Mouse (Mus musculus) neural tube, embryonic 13.5 days (tissue): ENCODE data around the gene Zbtb22. TPM values are rescaled to one million over a fixed set of nuclear protein-coding genes. Genes with fewer than 3 reads are reported as not detected.
"Not testable (repeated sequence)": the region's sequence is repeated elsewhere in the genome, so short reads cannot be mapped to it uniquely, and the experiment has no call there.

Source experiments
- ATAC-seq: fragments of 200-750 bp; cut with Nextera tagmentation; 2 replicates; pipeline ENCODE4 v1.8.0; 2017; ENCODE audit warnings: low read depth, mild to moderate bottlenecking, moderate TSS enrichment, moderate library complexity
- H3K27ac ChIP-seq: fragments of 300-500 bp; sonication (generic); replicated peaks from 2 replicates; pipeline ENCODE4 v1.5.1; 2015; ENCODE audit warnings: moderate library complexity, mild to moderate bottlenecking, inconsistent platforms
- H3K27me3 ChIP-seq: fragments of 300-500 bp; sonication (generic); 2 replicates; pipeline ENCODE4 v1.6.1; 2015; ENCODE audit warnings: mild to moderate bottlenecking, inconsistent platforms
- H3K36me3 ChIP-seq: fragments of 300-500 bp; sonication (generic); 2 replicates; pipeline ENCODE4 v1.6.1; 2015; ENCODE audit warnings: mild to moderate bottlenecking, inconsistent platforms
- H3K4me1 ChIP-seq: fragments of 300-500 bp; sonication (generic); replicated peaks from 2 replicates; pipeline ENCODE4 v1.6.1; 2015; ENCODE audit warnings: inconsistent platforms
- H3K4me2 ChIP-seq: fragments of 300-500 bp; sonication (generic); 2 replicates; pipeline ENCODE4 v1.6.1; 2015; ENCODE audit warnings: inconsistent platforms, mild to moderate bottlenecking, moderate library complexity
- H3K4me3 ChIP-seq: fragments of 300-500 bp; sonication (generic); 2 replicates; pipeline ENCODE4 v1.5.1; 2015; ENCODE audit warnings: mild to moderate bottlenecking, inconsistent platforms
- H3K9ac ChIP-seq: fragments of 300-500 bp; sonication (generic); 2 replicates; pipeline ENCODE4 v1.6.1; 2015; ENCODE audit warnings: moderate library complexity, mild to moderate bottlenecking, inconsistent platforms
- H3K9me3 ChIP-seq: fragments of 300-500 bp; sonication (generic); 2 replicates; pipeline ENCODE4 v1.6.1; 2016; ENCODE audit warnings: inconsistent platforms
- WGBS: fragments of 180-500 bp; shearing (Covaris S2); methylation state at CpG from one replicate; pipeline ENCODE4 v1.1.7; 2015; 5-methylcytosine and 5-hydroxymethylcytosine counted together
- polyA plus RNA-seq: library from polyadenylated mRNA; unstranded; fragments of >200 nt; fragmentation: Nextera tagmentation; extraction: Ambion mirVana; gene quantifications from 2 replicates; pipeline ENCODE4 v1.2.1, GENCODE M21; 2015

Zbtb22 gene
- polyA plus RNA-seq = 17.3 and 17.7 TPM in 2 replicates

DNA sequence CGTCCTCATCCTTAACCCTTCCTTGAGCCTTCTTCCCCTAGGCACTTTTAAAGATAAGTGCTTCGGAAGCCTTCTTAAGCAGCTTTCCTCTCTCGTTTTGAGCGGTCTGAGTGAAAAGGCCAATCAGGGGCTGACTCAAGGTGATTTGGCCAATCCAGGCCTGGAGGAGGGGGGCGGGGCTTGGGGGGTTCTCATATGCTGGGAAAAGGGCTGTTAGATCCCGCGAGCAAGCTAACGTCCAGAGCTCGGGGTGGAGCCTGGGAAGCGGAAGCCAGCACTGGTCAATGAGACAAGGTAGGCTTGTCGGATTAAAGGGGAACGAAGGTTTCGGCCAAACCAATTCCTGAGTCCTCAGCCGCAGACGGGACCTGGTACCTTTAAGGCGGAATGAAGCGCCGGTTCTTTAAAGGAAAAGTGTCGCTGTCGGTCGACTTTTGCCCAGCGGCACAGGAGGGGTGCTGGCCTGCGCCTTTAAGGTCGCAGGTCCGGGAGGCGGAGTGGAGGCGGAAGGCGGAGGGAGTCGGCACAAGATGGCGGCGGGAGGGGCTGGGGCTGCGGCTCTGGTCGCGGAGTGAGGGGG is at the start of gene Zbtb22, which contains the start of gene Tapbp:
TSS of gene Zbtb22 (plus strand) at position 234 of the 580 bp plus-strand sequence.
TSS of gene Tapbp (plus strand) at position 229 of the 580 bp plus-strand sequence.
- WGBS = under 1% methylated on average over 33 of the region's 34 CpGs
- peaks cover 78% of the 10 kb centered on the region for H3K4me1 ChIP-seq
- no peaks in the 10 kb centered on the region for H3K27me3 ChIP-seq
- peak; percentile 88 for ATAC-seq
- H3K9ac ChIP-seq = peak within 1 kb of the TSS; percentile 70
- peak within 1 kb of the TSS; percentile 85 for H3K27ac ChIP-seq
- peaks cover 56% of the 10 kb centered on the region for H3K36me3 ChIP-seq
- H3K9me3 ChIP-seq = no peaks in the 10 kb centered on the region
- H3K4me2 ChIP-seq = peak within 1 kb of the TSS; percentile 66
- H3K4me3 ChIP-seq = peak within 1 kb of the TSS; percentile 51

GRCm38 (mm10) chr17:33873537-33873936 is 42.2 kb upstream of the Zbtb22 start, which contains the start of gene Gm7029:
TSS of gene Gm7029 (plus strand) at chr17:33873837.
- not testable (repeated sequence) for H3K9ac ChIP-seq, H3K36me3 ChIP-seq, H3K4me3 ChIP-seq, H3K4me2 ChIP-seq, H3K27ac ChIP-seq, H3K27me3 ChIP-seq, H3K4me1 ChIP-seq, H3K9me3 ChIP-seq, ATAC-seq
- WGBS = 78% methylated on average over 4 of the region's 12 CpGs

- H3K4me3 ChIP-seq = no peak overlapping the region
- WGBS = 87% methylated on average over 11 of the region's 11 CpGs
- no peaks in the 10 kb centered on the region for H3K4me1 ChIP-seq
- H3K9me3 ChIP-seq = no peaks in the 10 kb centered on the region
- no peak overlapping the region for H3K9ac ChIP-seq
- ATAC-seq = no peak
- no peaks in the 10 kb centered on the region for H3K27me3 ChIP-seq
- peaks cover 7% of the 10 kb centered on the region; the same call in 1 of the 2 replicates for H3K36me3 ChIP-seq
- no peak overlapping the region for H3K27ac ChIP-seq
- H3K4me2 ChIP-seq = no peak overlapping the region
Observed at GRCm38 (mm10) chr17:33874411-33874810, 41.3 kb upstream of the Zbtb22 start.

- H3K4me2 ChIP-seq, H3K9me3 ChIP-seq, H3K4me1 ChIP-seq, H3K4me3 ChIP-seq, H3K9ac ChIP-seq, H3K27ac ChIP-seq, H3K27me3 ChIP-seq, ATAC-seq: not testable (repeated sequence)
- WGBS = 80% methylated on average over 5 of the region's 5 CpGs
- H3K36me3 ChIP-seq = peaks cover 10% of the 10 kb centered on the region; the same call in 1 of the 2 replicates
Observed at GRCm38 (mm10) chr17:33875797-33876196, 39.9 kb upstream of the Zbtb22 start.

GRCm38 (mm10) chr17:33884320-33884719 is 31.4 kb upstream of the Zbtb22 start:
- H3K9ac ChIP-seq, H3K9me3 ChIP-seq, ATAC-seq, H3K27me3 ChIP-seq, H3K27ac ChIP-seq, H3K4me2 ChIP-seq, H3K4me1 ChIP-seq, H3K4me3 ChIP-seq: not testable (repeated sequence)
- H3K36me3 ChIP-seq = peaks cover 10% of the 10 kb centered on the region; the same call in 1 of the 2 replicates
- 86% methylated on average over 10 of the region's 11 CpGs for WGBS

GRCm38 (mm10) chr17:33887802-33888201 is 27.9 kb upstream of the Zbtb22 start:
- peaks cover 14% of the 10 kb centered on the region for H3K4me1 ChIP-seq
- 84% methylated on average over 2 of the region's 2 CpGs for WGBS
- not testable (repeated sequence) for H3K36me3 ChIP-seq, H3K9ac ChIP-seq, H3K4me2 ChIP-seq, H3K4me3 ChIP-seq, H3K27ac ChIP-seq, ATAC-seq, H3K27me3 ChIP-seq, H3K9me3 ChIP-seq

DNA sequence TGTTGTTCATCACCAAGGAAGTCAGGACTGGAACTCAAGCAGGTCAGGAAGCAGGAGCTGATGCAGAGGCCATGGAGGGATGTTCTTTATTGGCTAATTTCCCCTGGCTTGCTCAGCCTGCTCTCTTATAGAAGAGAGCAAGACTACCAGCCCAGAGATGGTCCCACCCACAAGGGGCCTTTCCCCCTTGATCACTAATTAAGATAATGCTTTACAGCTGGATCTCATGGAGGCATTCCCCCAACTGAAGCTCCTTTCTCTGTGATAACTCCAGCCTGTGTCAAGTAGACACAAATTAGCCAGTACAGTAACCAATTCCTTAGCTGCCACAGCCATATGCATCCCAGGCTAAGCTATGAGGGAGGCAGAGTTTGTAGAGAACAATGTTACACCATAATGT is 27.5 kb upstream of the Zbtb22 start:
- not testable (repeated sequence) for H3K27me3 ChIP-seq, H3K36me3 ChIP-seq, H3K9me3 ChIP-seq, H3K4me3 ChIP-seq, ATAC-seq, H3K27ac ChIP-seq, H3K9ac ChIP-seq
- Histone ChIP-seq H3K4me1 (peaks cover 14% of the 10 kb centered on the region), H3K4me2 (0 out of 2 replicates have a peak overlapping the region, but pooled peaks have one; percentile 11)

DNA sequence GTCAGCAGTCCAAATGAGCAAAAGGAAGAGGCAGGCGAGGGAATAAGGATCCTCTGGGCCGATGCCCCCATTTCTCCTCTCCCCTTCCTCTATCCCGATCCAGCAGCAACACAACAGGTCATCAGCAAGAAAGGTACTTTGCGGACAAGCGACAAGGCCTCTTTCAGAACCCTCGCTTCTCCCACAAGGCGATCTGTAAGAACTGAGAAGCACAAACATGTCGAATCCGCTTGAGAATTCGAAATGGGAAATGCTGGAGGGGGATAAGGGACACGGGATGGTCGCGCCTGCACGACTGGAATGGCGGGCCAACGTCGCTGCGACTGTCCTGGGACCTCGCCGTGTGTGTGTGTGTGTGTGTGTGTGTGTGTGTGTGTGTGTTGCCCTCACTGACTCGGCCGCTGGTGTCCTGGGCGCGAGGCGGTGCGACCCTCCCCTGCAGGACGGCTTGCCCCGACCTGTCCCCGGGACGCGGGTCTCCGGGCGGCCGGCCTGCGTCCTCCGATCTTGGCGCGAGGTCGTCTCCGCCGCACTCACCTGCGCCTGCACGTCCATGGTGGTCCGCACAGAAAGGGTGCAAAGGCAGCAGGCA is 25.7 kb upstream of the Zbtb22 start:
- not testable (repeated sequence) for H3K9me3 ChIP-seq, H3K27me3 ChIP-seq, ATAC-seq, H3K36me3 ChIP-seq, H3K27ac ChIP-seq
- WGBS = under 1% methylated on average over 38 of the region's 44 CpGs
- Histone ChIP-seq H3K4me3 (peak overlapping the region; percentile 56), H3K4me2 (peak overlapping the region; percentile 75), H3K4me1 (peaks cover 14% of the 10 kb centered on the region), H3K9ac (peak overlapping the region; percentile 71)

- H3K4me1 ChIP-seq = peaks cover 14% of the 10 kb centered on the region
- no peak within 1 kb of the TSS for H3K27ac ChIP-seq
- H3K4me3 ChIP-seq = peak within 1 kb of the TSS; percentile 56
- peak within 1 kb of the TSS; percentile 71 for H3K9ac ChIP-seq
- under 1% methylated on average over 49 of the region's 49 CpGs for WGBS
- ATAC-seq = peak; percentile 99
- H3K4me2 ChIP-seq = peak within 1 kb of the TSS; percentile 75
- no peaks in the 10 kb centered on the region for H3K36me3 ChIP-seq
- no peaks in the 10 kb centered on the region for H3K9me3 ChIP-seq
- H3K27me3 ChIP-seq = no peaks in the 10 kb centered on the region
Observed at GRCm38 (mm10) chr17:33890533-33891059, 25.1 kb upstream of the Zbtb22 start, which contains the start of gene Kifc1. TSS of gene Kifc1 (minus strand) at chr17:33890661.

DNA sequence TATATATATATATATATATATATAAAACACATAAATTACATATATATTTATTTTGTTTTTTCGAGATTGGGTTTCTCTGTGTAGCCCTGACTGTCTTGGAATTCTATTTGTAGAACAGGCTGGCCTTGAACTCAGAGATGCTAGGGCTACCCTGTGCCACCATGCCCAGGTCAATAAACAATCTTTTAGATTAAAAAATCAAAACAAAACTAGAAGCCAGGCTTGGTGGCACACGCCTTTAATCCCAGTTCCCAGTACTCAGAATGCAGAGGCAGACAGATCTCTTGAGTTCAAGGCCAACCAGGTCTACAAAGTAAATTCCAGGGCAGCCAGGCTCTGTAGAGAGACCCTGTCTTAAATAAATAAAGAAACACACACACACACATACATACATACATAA is 24.3 kb upstream of the Zbtb22 start:
- WGBS = 67% methylated on average over 2 of the region's 2 CpGs
- Histone ChIP-seq H3K4me2 (no peak overlapping the region), H3K9me3 (no peaks in the 10 kb centered on the region), H3K27ac (no peak overlapping the region), H3K36me3 (no peaks in the 10 kb centered on the region), H3K9ac (no peak overlapping the region), H3K4me1 (peaks cover 14% of the 10 kb centered on the region), H3K27me3 (no peaks in the 10 kb centered on the region), H3K4me3 (no peak overlapping the region)
- ATAC-seq = no peak

DNA sequence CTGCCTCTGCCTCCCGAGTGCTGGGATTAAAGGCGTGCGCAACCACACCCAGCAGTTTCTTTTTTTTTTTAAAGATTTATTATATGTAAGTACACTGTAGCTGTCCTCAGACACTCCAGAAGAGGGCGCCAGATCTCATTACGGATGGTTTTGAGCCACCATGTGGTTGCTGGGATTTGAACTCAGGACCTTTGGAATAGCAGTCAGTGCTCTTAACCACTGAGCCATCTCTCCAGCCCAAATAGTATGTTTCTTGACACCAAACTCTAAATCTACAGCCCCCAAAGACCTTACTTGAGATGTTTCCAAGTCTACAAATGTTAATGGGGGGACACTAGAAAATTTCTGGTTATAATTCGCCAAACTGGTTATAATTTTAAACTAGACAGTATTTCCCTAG is 23.8 kb upstream of the Zbtb22 start:
- H3K4me3 ChIP-seq, H3K27ac ChIP-seq, H3K4me2 ChIP-seq, H3K27me3 ChIP-seq, H3K36me3 ChIP-seq, H3K9ac ChIP-seq, ATAC-seq, H3K9me3 ChIP-seq: not testable (repeated sequence)
- WGBS = 77% methylated on average over 6 of the region's 6 CpGs
- H3K4me1 ChIP-seq = peaks cover 14% of the 10 kb centered on the region

DNA sequence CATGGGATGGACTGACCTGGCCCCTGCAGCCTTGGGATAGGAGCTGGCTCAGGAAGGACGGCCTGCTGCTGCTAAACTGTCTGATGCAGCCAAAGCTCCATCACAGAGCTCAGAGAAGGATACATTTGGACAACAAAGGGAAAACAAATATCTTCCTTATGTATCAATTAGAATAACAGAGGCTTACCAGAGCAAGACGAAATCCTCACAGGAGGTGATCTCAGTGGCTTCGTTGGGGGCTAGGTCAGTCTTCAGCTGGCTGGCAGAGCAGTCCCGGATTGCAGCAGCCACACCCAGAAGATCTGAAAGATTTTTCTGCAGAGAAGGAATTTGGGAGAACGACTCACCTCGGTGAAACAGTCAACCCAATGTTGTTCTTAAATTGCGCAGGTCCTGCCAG is 23.3 kb upstream of the Zbtb22 start:
- no peak for ATAC-seq
- H3K4me2 ChIP-seq = no peak overlapping the region
- no peaks in the 10 kb centered on the region for H3K27me3 ChIP-seq
- H3K4me3 ChIP-seq = no peak overlapping the region
- H3K36me3 ChIP-seq = no peaks in the 10 kb centered on the region
- no peaks in the 10 kb centered on the region for H3K9me3 ChIP-seq
- peaks cover 14% of the 10 kb centered on the region for H3K4me1 ChIP-seq
- H3K9ac ChIP-seq = no peak overlapping the region
- 24% methylated on average over 7 of the region's 7 CpGs for WGBS
- H3K27ac ChIP-seq = no peak overlapping the region
